Comparison of ENCODE assay signal across 16 mouse cellular contexts in the genomic region with DNA sequence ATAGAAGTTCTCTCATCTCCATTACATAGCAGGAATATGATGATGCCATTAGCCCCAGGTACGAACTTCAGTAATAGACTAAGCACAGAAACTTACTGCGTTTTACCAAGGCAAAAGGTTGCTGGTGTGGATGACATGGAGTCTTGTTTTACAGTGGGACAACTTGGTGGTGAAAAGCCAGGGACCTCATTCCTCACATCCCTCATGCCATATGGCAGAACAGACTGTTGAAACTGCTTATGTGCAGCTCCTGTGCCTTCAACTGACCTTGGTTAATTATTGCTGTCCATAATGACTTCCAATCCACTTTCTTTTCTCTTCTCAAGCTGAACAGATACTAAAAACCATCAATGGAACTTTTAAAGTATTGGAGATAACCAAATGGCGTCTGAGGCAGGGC.
"Had no signal": no experiment of that assay in that cellular context is flagged by ENCODE, and none has a peak within 500 bp of the region (broad histone marks: within the 10 kb centered on the region; RNA-seq: fewer than 3 reads in every experiment).

No protein-coding gene starts in this region.

- ATAC-seq: liver, postnatal 0 days; lung, postnatal 0 days had no signal

- DNase-seq: kidney, adult 8-10 months; kidney, postnatal 10 days; kidney, postnatal 36 days; layer of hippocampus, adult 9-11 months; liver, postnatal 0 days; lung, embryonic 14.5 days; lung, postnatal 36 days; midbrain, embryonic 14.5 days; right cerebral cortex, adult 18-20 months; right cerebral cortex, postnatal 25 days; spleen, adult 18-20 months; thymus, postnatal 25 days had no signal

- H3K27ac ChIP-seq: kidney, embryonic 15.5 days; liver, embryonic 14.5 days; stomach, embryonic 15.5 days had no signal

- H3K4me3 ChIP-seq: kidney, embryonic 15.5 days; stomach, embryonic 15.5 days had no signal
